Mouse (Mus musculus): ENCODE data around the gene Cds1.
A peak's percentile ranks its signal among the peaks of the same experiment; 100 is the strongest.

The Cds1 gene

GRCm38 (mm10) chr5:101764554-101765347 lies at the start of gene Cds1:
Gene Cds1 (plus strand): TSS chr5:101765130.
- peak; percentile 88 to 92 for DNase-seq

- no peak for DNase-seq
These were observed 40.7 kb upstream of the Cds1 start for GRCm38 (mm10) chr5:101724216-101724615.

DNA sequence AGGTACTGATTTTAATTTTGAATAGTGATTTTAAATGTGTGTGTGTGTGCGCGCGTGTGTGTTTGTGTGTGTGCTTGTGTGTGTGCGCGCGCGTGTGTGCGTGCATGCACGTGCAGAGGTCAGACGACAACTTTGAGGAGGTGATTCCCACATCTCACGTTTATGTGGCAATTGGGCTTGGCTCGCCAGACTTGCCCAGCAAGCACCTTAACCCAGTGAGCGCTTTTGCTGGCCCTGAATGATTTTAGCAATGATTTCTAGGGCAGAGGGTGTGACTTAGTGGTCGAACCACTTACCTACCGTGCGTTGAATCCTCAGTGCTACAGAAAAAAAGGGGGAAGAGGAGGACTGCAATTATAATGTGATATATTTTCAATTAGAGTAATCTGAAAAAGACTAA lies 40.2 kb upstream of the Cds1 start:
- DNase-seq: no peak

- no peak for DNase-seq
These were observed 39.2 kb upstream of the Cds1 start for GRCm38 (mm10) chr5:101725703-101726102.

- DNase-seq: no peak
These were observed 38.6 kb upstream of the Cds1 start for GRCm38 (mm10) chr5:101726371-101726770.

DNA sequence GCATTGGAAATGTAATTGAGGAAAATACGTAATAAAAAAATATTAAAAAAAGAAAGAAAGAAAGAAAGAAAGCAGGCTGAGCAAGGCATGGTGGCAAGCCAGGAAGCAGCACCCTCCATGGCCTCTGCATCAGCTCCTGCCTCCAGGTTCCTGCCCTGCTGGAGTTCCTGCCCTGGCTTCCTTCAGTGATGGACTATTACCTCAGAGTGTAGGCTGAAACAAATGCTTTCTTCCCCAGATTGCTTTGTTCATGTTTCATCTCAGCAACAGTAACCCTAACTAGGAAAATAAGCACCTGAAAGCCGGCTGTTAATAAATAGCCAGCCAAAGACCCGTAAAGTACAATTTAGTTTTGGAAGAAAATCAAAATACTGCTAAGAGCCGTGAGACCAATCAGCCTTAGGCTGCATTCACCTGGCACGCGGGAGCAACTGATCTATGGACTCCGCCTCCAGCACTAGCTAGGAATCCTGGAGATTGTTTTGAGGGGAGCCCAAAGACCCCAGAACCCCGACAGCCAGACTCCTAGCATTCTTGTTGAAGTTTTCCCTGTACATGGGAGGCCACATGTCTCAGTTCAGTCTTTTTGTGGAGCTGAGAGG lies 36.5 kb upstream of the Cds1 start:
- DNase-seq: no peak

DNA sequence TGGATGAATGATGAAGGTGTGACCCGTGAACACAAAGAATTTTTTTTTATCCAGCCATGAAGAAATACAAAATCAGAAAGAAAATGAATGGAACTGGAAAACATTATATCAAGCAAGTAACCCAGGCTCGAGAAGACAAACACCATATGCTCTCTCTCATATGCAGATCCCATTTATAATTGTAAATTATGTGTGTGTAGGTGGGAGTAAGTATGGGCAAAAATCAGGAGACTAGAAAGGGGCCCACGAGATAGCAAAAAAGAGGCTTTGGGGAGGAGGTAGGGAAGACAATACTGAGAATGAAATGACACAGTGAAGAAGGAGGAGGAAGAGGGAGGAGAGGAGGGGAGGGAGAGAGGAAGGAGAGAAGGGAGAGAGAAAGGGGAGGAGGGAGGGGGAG lies 27.6 kb upstream of the Cds1 start:
- DNase-seq: no peak

GRCm38 (mm10) chr5:101740471-101741223 lies 24.3 kb upstream of the Cds1 start:
- DNase-seq: no peak

GRCm38 (mm10) chr5:101741224-101741591 lies 23.7 kb upstream of the Cds1 start:
- no peak for DNase-seq

DNA sequence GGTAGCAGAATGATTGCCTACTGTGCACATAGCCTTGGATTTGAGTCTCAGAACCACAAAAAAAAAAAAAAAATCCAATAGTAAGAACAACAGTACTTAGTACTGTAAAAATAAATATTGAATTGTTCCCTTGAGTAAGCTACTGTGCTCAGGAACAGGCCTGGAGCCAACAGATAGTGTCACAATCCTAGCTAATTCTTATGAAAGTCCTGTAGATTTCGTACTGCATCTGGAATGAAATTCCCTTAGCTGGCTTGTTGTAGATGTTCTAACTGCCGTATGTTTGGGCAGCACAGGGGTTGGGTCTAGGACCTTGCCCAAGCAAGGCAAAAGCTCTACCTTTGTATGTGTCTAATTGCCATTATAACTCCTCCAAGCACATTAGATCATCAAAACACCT lies 22.9 kb upstream of the Cds1 start:
- no peak for DNase-seq

- DNase-seq: no peak
These were observed 22.5 kb upstream of the Cds1 start for GRCm38 (mm10) chr5:101742425-101742824.

DNA sequence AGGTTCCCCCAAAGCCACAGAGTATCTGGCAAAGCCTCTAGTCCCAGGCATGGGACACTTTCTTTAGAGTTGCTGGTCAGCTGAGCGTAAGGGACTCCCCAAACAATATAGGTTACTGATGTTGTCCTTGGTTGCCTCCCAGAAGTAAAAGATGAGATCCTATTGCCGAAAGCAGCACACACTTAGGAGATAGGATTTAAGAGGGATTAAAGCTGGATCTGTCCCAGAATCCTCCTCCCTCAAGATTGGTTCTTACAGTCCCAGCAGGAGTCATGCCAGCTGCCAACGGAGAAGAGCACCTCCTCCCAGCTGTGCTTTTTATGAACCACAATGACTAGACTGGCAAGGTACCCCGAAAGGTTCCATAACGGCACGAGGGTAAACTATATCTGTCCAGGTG lies 20.0 kb upstream of the Cds1 start:
- DNase-seq: no peak

GRCm38 (mm10) chr5:101753680-101754079 lies 11.2 kb upstream of the Cds1 start:
- DNase-seq: no peak

DNA sequence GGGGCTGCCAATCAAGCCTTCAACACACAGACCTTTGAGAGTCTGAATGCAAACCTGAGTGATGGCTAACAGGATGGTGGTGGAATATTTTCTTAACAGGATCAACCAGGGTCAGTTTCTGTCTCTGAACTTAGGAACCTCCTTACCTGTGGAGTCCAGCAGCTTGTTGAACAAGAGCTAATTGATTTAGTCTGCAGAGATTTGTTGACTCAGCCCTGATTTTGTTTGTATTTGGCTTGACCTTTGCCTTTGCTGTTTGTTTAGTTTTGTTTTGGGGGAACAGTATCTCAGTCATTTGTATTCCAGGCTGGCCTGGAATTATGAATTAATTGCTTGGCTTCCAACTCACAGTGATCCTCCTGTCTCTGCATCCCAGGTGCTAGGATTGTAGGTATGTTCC lies 7.3 kb upstream of the Cds1 start:
- DNase-seq: no peak

GRCm38 (mm10) chr5:101761685-101762084 lies 3.2 kb upstream of the Cds1 start:
- DNase-seq: no peak

- no peak for DNase-seq
These were observed 1.4 kb upstream of the Cds1 start for GRCm38 (mm10) chr5:101763571-101763970.

- peak in 1 of 2 experiments; percentile 45 for DNase-seq
These were observed 516 bp downstream of the Cds1 start for GRCm38 (mm10) chr5:101765390-101765901.

GRCm38 (mm10) chr5:101766248-101766647 lies 1.3 kb downstream of the Cds1 start:
- no peak for DNase-seq

DNA sequence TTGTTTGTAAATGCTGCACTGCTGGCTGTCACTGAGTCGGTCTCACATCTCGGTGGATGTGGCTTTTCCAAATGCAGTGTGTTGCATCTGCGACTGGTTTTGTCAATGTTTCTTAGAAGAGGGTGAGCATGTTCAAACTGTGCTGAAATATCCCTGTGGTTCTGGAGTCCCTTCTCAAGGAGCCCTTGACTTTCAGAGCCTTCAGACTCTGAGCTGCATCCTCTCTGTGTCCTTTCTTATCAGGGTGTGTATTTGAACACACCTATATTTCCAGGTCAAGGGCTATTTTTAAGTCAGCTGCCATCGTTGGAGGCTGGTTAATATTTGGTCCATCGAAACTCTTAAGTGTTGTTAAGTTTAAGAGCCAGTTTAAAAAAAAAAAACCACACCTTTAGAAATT lies 2.2 kb downstream of the Cds1 start:
- DNase-seq: no peak

- DNase-seq: no peak
These were observed 2.6 kb downstream of the Cds1 start for GRCm38 (mm10) chr5:101767486-101767885.

- DNase-seq: no peak
These were observed 3.6 kb downstream of the Cds1 start for GRCm38 (mm10) chr5:101768558-101768957.

- DNase-seq: no peak
These were observed 7.7 kb downstream of the Cds1 start for GRCm38 (mm10) chr5:101772621-101773020.

GRCm38 (mm10) chr5:101775262-101775661 lies 10.3 kb downstream of the Cds1 start:
- DNase-seq: no peak

- DNase-seq: no peak
These were observed 11.6 kb downstream of the Cds1 start for GRCm38 (mm10) chr5:101776528-101776927.

Measured in cerebellum, postnatal 36 days (tissue).